Comparison of ENCODE assay signal across 23 mouse cellular contexts in the genomic region with DNA sequence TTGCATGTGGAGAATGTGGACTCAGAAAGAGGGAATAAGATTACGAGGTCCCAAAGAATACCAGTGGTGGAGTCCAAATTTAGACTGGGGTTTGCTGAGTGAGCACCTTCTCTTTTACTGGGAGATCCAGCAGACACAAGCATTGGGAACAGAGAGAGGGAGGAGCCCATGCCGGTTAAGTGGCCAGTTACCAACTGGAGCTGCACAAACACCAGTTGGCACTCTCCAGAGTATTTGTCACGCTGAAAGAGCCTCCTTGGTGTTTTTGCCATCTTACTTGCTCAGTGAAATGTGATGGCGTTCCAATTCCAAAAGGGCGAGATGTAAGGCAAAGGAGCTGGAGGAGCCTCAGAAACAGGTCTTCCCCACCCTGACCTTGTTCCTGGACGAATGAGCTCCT.
DNase-seq lines count a peak whose midpoint lies in the region; TF ChIP-seq lines count a peak whose summit lies in the region.
"Had no signal": no experiment of that assay in that cellular context is flagged by ENCODE, and none has a peak within 500 bp of the region (broad histone marks: within the 10 kb centered on the region; RNA-seq: fewer than 3 reads in every experiment).

No protein-coding gene starts in this region.

- H3K27me3 ChIP-seq in cerebellum, adult 2 months (ENCODE audit: control insufficient read depth, insufficient read depth, low read length): no peaks in the 10 kb centered on the region
- no peaks in the 10 kb centered on the region for H3K27me3 ChIP-seq in myocyte (ENCODE audit: control insufficient read depth, insufficient read depth, insufficient read length)
- H3K27me3 ChIP-seq: CH12.LX; hindbrain, embryonic 13.5 days; limb, embryonic 12.5 days; liver, embryonic 12.5 days; stomach, embryonic 15.5 days had no signal

- TF ChIP-seq CTCF in layer of hippocampus, adult 2 months (conservative IDR thresholded peaks at IDR 0.05): no peak
- TF ChIP-seq CTCF in cerebellum, adult 2 months (IDR thresholded peaks at IDR 0.05; ENCODE audit: borderline replicate concordance, insufficient read depth, low read depth, low read length): no peak

- H3K4me2 ChIP-seq in myocyte (ENCODE audit: low read depth): peak overlapping the region; percentile 31
- H3K4me2 ChIP-seq: hindbrain, embryonic 13.5 days; limb, embryonic 12.5 days; liver, embryonic 12.5 days; stomach, embryonic 15.5 days had no signal

- peak; percentile 65 for DNase-seq in gastrocnemius, adult 18-20 months (ENCODE audit: low spot score)
- no peak for DNase-seq in gastrocnemius, postnatal 4 days (ENCODE audit: low spot score in 2 of 2)
- DNase-seq in layer of hippocampus, adult 2 months (ENCODE audit: low spot score in 2 of 2): no peak
- DNase-seq in layer of hippocampus, adult 11-12 months (ENCODE audit: low spot score): no peak
- DNase-seq in cerebellum, adult 2 months: peak; percentile 49 to 76
- no peak for DNase-seq in embryo, embryonic 10.5 days (ENCODE audit: low spot score)
- DNase-seq: adrenal gland, adult 8-10 months; B cell, adult 2 months; forebrain, postnatal 0 days; kidney, adult 11 months; kidney, postnatal 4 days; lung, adult 18-20 months; lung, postnatal 10 days; thymus, postnatal 36 days had no signal

- WGBS in cerebellum, adult 2 months: 15% methylated on average over 6 of the region's 6 CpGs

- H3K27ac ChIP-seq in layer of hippocampus, adult 2 months: peak overlapping the region; percentile 61
- no peak overlapping the region for H3K27ac ChIP-seq in cerebellum, adult 2 months (ENCODE audit: insufficient read depth, low read length)
- H3K27ac ChIP-seq: forebrain, embryonic 10.5 days; heart, embryonic 10.5 days; hindbrain, embryonic 13.5 days; limb, embryonic 12.5 days; liver, embryonic 12.5 days; midbrain, embryonic 10.5 days; stomach, embryonic 15.5 days had no signal

- TF ChIP-seq POLR2A in cerebellum, adult 2 months (IDR thresholded peaks at IDR 0.05; ENCODE audit: borderline replicate concordance, insufficient read depth, low read length): no peak
- no peak for TF ChIP-seq POLR2A in myocyte (IDR thresholded peaks at IDR 0.05; ENCODE audit: insufficient read length, low read depth)

- no peak overlapping the region for H3ac ChIP-seq in myocyte (ENCODE audit: control insufficient read depth, insufficient read length)

- H3K36me3 ChIP-seq in myocyte (ENCODE audit: control insufficient read depth, insufficient read depth): no peaks in the 10 kb centered on the region
- H3K36me3 ChIP-seq: forebrain, embryonic 10.5 days; heart, embryonic 10.5 days; hindbrain, embryonic 13.5 days; limb, embryonic 12.5 days; liver, embryonic 12.5 days; midbrain, embryonic 10.5 days; stomach, embryonic 15.5 days had no signal

- no peak overlapping the region for H3K4me3 ChIP-seq in layer of hippocampus, adult 2 months
- no peak overlapping the region for H3K4me3 ChIP-seq in cerebellum, adult 2 months (replicated peaks; ENCODE audit: insufficient read depth, low read depth, low read length)
- H3K4me3 ChIP-seq in myocyte: no peak overlapping the region
- H3K4me3 ChIP-seq: forebrain, embryonic 10.5 days; heart, embryonic 10.5 days; hindbrain, embryonic 13.5 days; limb, embryonic 12.5 days; liver, embryonic 12.5 days; midbrain, embryonic 10.5 days; stomach, embryonic 15.5 days had no signal

- H3K4me1 ChIP-seq in cerebellum, adult 2 months (ENCODE audit: control insufficient read depth, insufficient read depth, low read length): peaks cover 13% of the 10 kb centered on the region
- H3K4me1 ChIP-seq: forebrain, embryonic 10.5 days; heart, embryonic 10.5 days; limb, embryonic 12.5 days; liver, embryonic 12.5 days; midbrain, embryonic 10.5 days; stomach, embryonic 15.5 days had no signal

- no peaks in the 10 kb centered on the region for H3K79me2 ChIP-seq in myocyte (ENCODE audit: control insufficient read depth, insufficient read depth)

TF ChIP-seq in myocyte, 11 proteins besides CTCF, POLR2A, EP300 and RAD21:
- TF ChIP-seq CEBPB (IDR thresholded peaks at IDR 0.05; ENCODE audit: insufficient read depth, poor library complexity, severe bottlenecking) (no peak), SRF (IDR thresholded peaks at IDR 0.05; ENCODE audit: control insufficient read depth, insufficient read length, low read depth) (no peak), MAX (IDR thresholded peaks at IDR 0.05; ENCODE audit: low read depth) (no peak), MYOG (IDR thresholded peaks at IDR 0.05; ENCODE audit: control insufficient read depth in 1 of 3, insufficient read depth in 1 of 3, insufficient read length in 2 of 3, low read depth in 2 of 3) (peak in 1 of 3 experiments; percentile 8)

Comparison
In these comparisons a context has a peak if more than half of its experiments do, and no peak if none do; other contexts are left out.
1. DNase-seq: peak in gastrocnemius, adult 18-20 months (single experiment) and cerebellum, adult 2 months (2 of 2); none in gastrocnemius, postnatal 4 days (0 of 2), layer of hippocampus, adult 2 months (0 of 2), layer of hippocampus, adult 11-12 months (single experiment) and embryo, embryonic 10.5 days (single experiment).